Mouse (Mus musculus): ENCODE measurements around the gene Fmo3.
A peak's percentile ranks its signal among the peaks of the same experiment; 100 is the strongest.

Gene Fmo3

GRCm38 (mm10) chr1:162930631-162931030 lies 53.7 kb downstream of the Fmo3 start:
- no peak for DNase-seq

DNA sequence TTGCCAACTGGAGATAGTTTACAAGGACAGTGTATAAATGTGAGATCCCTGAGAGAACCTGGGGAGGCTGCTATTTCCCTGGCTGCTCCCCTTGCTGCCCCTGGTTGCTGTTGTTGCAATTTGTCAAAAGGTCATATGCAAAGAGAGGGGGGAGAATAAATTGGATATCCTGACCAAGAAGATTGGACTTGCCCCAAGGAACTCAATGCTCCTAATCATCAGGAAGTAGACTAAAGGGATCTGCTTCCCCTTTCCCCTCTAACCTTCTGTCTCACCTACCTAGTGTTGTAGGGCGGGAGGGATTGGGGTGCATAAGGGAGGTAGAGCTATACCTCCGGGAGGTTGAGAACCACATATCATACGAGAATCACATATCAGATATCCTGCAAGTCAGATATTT lies 55.2 kb downstream of the Fmo3 start:
- DNase-seq: no peak

GRCm38 (mm10) chr1:162925121-162925520 lies 59.2 kb downstream of the Fmo3 start:
- no peak for DNase-seq

- DNase-seq: no peak
Measured at GRCm38 (mm10) chr1:162916661-162917060, 67.7 kb downstream of the Fmo3 start.

DNA sequence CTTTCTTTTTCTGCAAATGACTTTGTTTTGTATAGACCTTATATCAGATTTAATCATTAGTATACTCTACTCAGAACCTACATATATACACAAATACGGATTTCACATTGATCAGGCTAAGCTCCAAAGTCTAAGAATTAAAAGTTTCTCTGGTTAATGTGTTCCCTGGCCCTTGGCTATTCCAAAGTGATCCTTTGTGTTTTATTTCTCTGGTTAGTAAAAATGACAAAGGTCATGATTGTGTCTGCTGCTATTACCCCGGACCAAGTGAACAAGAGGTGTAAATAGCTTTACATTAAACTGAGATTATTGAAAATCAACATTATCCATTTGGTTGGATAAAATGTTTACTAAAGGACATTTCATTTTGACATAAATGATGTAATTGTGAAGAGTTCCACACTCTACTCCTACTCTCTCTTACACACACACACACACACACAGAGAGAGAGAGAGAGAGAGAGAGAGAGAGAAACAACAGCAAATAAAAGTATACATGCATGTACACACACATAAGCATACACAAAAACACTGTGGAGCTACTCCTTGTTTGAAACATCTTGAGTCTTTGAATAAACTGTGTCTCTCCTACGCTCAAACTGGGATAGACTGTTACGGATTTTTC lies 69.3 kb downstream of the Fmo3 start:
- no peak for DNase-seq

DNA sequence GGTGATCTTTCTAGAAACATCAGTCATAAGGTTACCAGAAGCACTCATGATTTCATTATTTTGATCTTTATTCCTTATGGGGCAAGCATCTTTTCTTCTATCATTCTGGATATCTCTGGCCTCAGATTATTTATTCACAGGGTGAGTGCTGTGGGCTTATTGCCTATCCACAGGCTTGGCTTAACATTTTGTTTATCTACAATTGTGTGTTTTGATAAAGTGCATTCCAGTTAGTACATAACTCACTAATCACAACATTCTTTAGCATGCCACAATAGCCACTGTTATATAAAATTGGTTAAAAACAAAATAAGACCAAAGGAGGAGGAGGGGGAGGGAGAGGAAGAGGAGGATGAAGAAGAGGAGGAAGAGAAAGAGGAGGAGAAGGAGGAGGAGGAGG lies 72.2 kb downstream of the Fmo3 start:
- DNase-seq: peak; percentile 22
